Mouse (Mus musculus) spleen, adult 2 months (tissue): ENCODE data around the gene Hacl1. TPM values are rescaled to one million over a fixed set of nuclear protein-coding genes. Genes with fewer than 3 reads are reported as not detected.
A peak's percentile ranks its signal among the peaks of the same experiment; 100 is the strongest.

ENCODE experiments used
- DNase-seq, 2 experiments: peaks; one replicate each; pipeline versions ENCODE4 v3.0.0 to v3.0.0-alpha.2; 2012 to 2021; ENCODE audit warnings: low spot score in 2 of 2, low read depth in 1 of 2
- H3K27ac ChIP-seq: fragments of 200-500 bp; 2 replicates; pipeline ENCODE4 v1.5.1; 2012; ENCODE audit warnings: low read length, inconsistent platforms; ENCODE audit not compliant: insufficient read depth
- H3K27me3 ChIP-seq: fragments of 200-500 bp; 2 replicates; pipeline ENCODE4 v1.6.1; 2012; ENCODE audit warnings: mild to moderate bottlenecking, moderate library complexity, low read length, inconsistent platforms; ENCODE audit not compliant: control insufficient read depth, insufficient read depth
- H3K36me3 ChIP-seq: fragments of 200-500 bp; 2 replicates; pipeline ENCODE4 v1.6.1; 2012; ENCODE audit warnings: mild to moderate bottlenecking, low read length, inconsistent platforms; ENCODE audit not compliant: control insufficient read depth, insufficient read depth
- H3K4me1 ChIP-seq: fragments of 200-500 bp; 2 replicates; pipeline ENCODE4 v1.6.1; 2011; ENCODE audit warnings: inconsistent platforms; ENCODE audit not compliant: control insufficient read depth, insufficient read depth, insufficient read length
- H3K4me3 ChIP-seq: fragments of 200-500 bp; 2 replicates; pipeline ENCODE4 v1.5.1; 2011; ENCODE audit warnings: mild to moderate bottlenecking, inconsistent platforms; ENCODE audit not compliant: insufficient read depth, insufficient read length; ENCODE audit errors: extremely low read depth
- CTCF ChIP-seq: fragments of 200-500 bp; IDR thresholded peaks from 2 replicates; pipeline ENCODE4 v1.5.1; 2011; ENCODE audit warnings: mild to moderate bottlenecking, inconsistent platforms; ENCODE audit not compliant: insufficient read depth, insufficient read length, insufficient replicate concordance; ENCODE audit errors: extremely low read depth
- POLR2A ChIP-seq: fragments of 200-500 bp; IDR thresholded peaks from 2 replicates; pipeline ENCODE4 v1.6.1; 2011; ENCODE audit warnings: low read depth, low read length, inconsistent platforms
- WGBS: fragments of 180-500 bp; shearing (Covaris S2); methylation state at CpG from one replicate; pipeline ENCODE4 v1.1.7; 2018; 5-methylcytosine and 5-hydroxymethylcytosine counted together
- polyA plus RNA-seq: library from polyadenylated mRNA; depleted of rRNA; stranded (reverse); fragments of >200 nt; gene quantifications from 2 replicates; pipeline ENCODE4 v1.2.3, GENCODE M21; 2012

Hacl1 gene
- polyA plus RNA-seq, 1 experiment, result 6.1 TPM

DNA sequence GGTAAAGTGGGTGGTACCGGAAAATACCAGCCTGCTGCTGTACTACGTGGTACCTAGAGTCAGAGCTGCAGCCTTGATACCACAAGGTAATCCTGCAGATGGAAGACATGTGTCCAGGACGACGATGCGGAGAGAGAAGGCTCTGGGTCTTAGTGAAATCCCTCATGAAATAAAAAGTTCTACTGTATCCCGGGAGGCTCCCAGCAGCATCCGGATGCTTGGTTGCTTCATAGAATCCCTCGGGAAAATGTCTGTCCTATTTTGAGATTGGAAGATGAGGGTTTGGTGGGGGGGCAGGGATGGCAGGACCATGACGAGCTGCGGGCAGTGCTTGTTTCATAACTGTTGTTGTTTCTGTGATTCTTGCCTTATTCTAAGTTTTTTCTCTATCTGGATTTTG, 6.9 kb upstream of the Hacl1 start:
- no peaks in the 10 kb centered on the region for H3K36me3 ChIP-seq
- no peaks in the 10 kb centered on the region for H3K27me3 ChIP-seq
- H3K27ac ChIP-seq, result no peak overlapping the region
- TF ChIP-seq POLR2A, result no peak
- no peak for TF ChIP-seq CTCF
- no peak for DNase-seq
- no peaks in the 10 kb centered on the region for H3K4me1 ChIP-seq
- H3K4me3 ChIP-seq, result no peak overlapping the region
- WGBS, result 87% methylated on average over 10 of the region's 10 CpGs

DNA sequence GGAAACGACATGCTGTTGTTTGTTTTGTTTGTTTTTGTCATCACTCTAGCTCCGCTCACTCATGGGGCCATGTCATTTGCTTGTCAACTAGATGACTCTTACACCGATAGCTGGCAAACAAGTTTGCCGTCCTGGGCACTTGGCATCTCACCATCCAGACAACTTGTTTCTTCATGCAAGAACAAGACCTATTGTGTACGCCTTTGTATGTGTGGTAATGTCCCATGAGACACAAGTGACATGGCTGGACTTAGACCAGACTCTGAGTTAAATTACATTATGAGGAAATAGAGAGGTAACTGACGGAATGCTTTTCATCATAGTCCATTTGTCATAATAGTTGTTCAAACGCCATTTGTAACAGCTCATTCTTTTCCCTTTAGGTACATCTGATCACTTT, 4.8 kb upstream of the Hacl1 start:
- Histone ChIP-seq H3K27me3 (no peaks in the 10 kb centered on the region), H3K27ac (no peak overlapping the region), H3K4me1 (no peaks in the 10 kb centered on the region; the same call in 1 of the 2 replicates), H3K36me3 (no peaks in the 10 kb centered on the region), H3K4me3 (no peak overlapping the region)
- 93% methylated on average over 7 of the region's 7 CpGs for WGBS
- TF ChIP-seq CTCF (no peak), POLR2A (no peak)
- DNase-seq, result no peak

DNA sequence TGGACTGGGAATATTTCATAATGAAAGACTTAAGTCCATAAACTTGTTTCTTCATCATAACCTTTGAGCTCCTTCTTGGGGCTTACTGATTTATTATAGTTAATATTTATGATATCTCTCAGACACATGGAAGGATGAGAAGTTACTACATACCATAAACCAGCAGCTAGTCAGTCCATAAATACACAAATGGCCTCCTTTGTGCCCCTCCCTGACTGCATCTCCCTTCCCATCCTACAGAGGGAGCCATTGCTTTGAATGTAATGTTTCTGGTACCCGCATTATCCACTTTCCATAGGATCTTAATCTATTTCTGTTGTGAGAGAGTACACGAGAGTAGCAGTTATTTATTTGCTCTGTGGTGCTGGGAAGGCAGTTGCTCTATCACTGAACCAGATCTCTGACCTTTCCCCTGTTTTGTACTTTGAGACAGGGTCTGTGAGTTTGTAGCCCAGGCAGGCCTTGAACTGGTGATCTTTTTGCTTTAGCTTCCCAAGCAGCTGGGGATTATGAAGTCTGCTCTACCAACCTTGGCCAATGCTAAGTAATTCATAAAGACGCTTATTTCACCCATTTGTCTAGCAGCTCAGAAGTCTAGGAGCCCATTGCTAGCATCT, 4.0 kb upstream of the Hacl1 start:
- 71% methylated on average over 3 of the region's 3 CpGs for WGBS
- H3K27me3 ChIP-seq, result no peaks in the 10 kb centered on the region
- H3K4me1 ChIP-seq, result peaks cover 2% of the 10 kb centered on the region; the same call in 1 of the 2 replicates
- DNase-seq, result no peak
- H3K4me3 ChIP-seq, result no peak overlapping the region
- no peak overlapping the region for H3K27ac ChIP-seq
- H3K36me3 ChIP-seq, result no peaks in the 10 kb centered on the region
- TF ChIP-seq POLR2A (no peak), CTCF (peak; percentile 8; the same call in 1 of the 2 replicates)

DNA sequence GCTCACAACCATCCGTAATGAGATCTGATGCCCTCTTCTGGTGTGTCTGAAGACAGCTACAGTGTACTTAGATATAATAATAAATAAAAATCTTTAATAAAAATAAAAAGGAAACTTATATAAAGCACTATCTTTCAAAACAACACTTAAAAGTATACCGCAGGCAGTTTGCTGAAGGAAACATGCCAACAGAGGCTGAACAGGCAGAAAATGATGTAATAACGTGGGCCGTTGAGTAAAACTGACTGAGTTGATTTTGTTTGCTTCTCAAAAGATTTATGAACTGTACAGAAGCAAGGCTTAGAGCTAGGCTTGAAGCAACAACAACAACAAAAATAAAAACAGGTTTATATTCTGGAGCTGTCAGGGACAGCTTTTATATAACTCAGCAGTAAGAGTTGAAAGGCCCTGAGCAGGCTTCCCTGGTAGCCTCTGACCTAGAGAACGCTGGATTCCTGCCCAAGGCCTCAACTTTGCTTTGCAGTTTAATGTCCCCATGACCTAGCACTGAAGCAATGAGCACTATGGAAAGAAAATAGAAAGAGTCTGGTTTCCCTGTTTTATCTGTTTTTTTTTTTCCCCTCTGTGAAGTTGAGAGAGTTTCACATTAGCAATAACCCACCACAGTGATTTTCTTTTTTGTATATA, 3.2 kb upstream of the Hacl1 start:
- Histone ChIP-seq H3K27ac (no peak overlapping the region), H3K36me3 (no peaks in the 10 kb centered on the region), H3K4me1 (peaks cover 2% of the 10 kb centered on the region; the same call in 1 of the 2 replicates), H3K4me3 (no peak overlapping the region), H3K27me3 (no peaks in the 10 kb centered on the region)
- TF ChIP-seq POLR2A (no peak), CTCF (no peak)
- WGBS, result 90% methylated on average over 5 of the region's 5 CpGs
- no peak for DNase-seq

DNA sequence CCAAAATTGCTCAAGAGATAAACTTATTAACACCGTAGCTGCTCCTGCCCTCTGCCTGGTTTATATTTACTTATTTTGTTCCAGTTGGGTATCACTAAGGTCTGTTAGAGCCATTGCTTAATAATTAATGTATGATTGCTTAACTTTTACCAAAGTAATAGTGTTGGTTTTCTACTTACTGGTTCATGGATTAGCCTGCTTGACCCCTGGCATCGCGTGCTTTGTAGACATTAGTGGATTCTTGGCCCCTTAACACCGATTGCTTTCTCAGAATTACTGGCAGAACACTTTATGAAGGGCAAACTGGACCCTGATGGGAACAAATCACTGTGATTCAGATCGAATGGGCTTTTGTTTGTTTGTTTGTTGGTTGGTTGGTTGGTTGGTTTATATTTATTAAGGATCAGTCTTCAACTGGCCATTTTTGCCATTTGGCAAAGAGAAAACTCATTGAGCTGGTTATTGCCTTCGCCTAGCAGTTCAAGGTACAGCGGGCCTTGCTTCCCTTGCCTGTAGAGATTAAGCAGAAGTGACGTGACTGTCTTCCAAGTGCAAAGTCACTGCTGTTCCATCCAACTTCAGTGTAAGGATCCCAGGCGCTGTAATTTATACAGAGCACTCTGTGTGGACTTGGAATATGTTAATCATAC, 545 bp upstream of the Hacl1 start:
- TF ChIP-seq CTCF (no peak), POLR2A (no peak)
- no peaks in the 10 kb centered on the region for H3K36me3 ChIP-seq
- no peak overlapping the region for H3K27ac ChIP-seq
- peak overlapping the region; percentile 80 for H3K4me3 ChIP-seq
- WGBS, result 67% methylated on average over 9 of the region's 9 CpGs
- no peak for DNase-seq
- H3K27me3 ChIP-seq, result no peaks in the 10 kb centered on the region
- peaks cover 2% of the 10 kb centered on the region; the same call in 1 of the 2 replicates for H3K4me1 ChIP-seq

DNA sequence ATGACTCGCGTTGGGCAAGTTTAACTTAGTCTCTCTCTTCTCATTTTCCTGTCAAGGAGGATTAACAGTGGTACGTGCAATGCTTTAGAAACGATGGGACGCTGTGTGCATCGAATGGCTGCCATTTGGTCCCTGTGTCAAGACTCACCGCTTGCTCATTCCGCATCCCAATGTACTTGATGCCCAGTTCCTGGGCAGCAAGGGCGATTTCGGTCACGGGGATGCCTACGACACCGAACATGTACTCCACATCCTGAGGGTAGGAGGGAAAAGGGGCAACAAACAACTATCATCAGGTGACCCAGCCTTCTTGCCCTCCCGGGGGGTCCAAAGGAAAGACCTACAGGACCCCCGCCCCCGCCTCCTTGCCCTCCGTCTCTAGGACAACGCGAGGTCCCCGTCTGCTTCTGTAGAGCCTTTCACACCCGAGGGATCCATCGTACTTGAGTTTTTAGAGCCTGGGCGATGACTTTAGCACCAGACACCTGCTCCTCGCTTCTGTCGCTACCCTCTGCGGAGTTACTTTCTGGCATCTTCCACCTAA, 668 bp downstream of the Hacl1 start, which contains the start of gene Gm49387:
Gene Gm49387, minus strand, starts transcription at position 533 of the 544 bp plus-strand sequence.
- Histone ChIP-seq H3K4me3 (peak within 1 kb of the TSS; percentile 80), H3K27ac (peak within 1 kb of the TSS; percentile 87), H3K4me1 (peaks cover 2% of the 10 kb centered on the region; the same call in 1 of the 2 replicates), H3K36me3 (no peaks in the 10 kb centered on the region), H3K27me3 (no peaks in the 10 kb centered on the region)
- DNase-seq, result no peak
- TF ChIP-seq CTCF (no peak), POLR2A (no peak)
- 2% methylated on average over 26 of the region's 26 CpGs for WGBS
